Mouse (Mus musculus) lung, adult 2 months (tissue): Measurements from ENCODE around the gene Tmem106a.
A peak's percentile ranks its signal among the peaks of the same experiment; 100 is the strongest.

ENCODE experiments used
- CTCF ChIP-seq: fragments of 200-500 bp; IDR thresholded peaks from 2 replicates; pipeline ENCODE4 v1.5.1; 2011; ENCODE audit warnings: mild to moderate bottlenecking, low read length, control low read depth; ENCODE audit not compliant: insufficient read depth
- POLR2A ChIP-seq: fragments of 200-500 bp; IDR thresholded peaks from 2 replicates; pipeline ENCODE4 v1.6.1; 2011; ENCODE audit warnings: low read depth, mild to moderate bottlenecking, control low read depth, low read length, borderline replicate concordance; ENCODE audit errors: extremely low read depth

- TF ChIP-seq POLR2A = no peak
- peak; percentile 78 for TF ChIP-seq CTCF
These were observed 7.4 kb downstream of the Tmem106a start for GRCm38 (mm10) chr11:101589444-101589843.
